Mouse (Mus musculus): ENCODE data around the gene Tubg1. TPM values are rescaled to one million over a fixed set of nuclear protein-coding genes. Genes with fewer than 3 reads are reported as not detected.

Tubg1 gene
- polyA plus RNA-seq, 1 experiment from 2014 or later: 91.0 TPM

DNA sequence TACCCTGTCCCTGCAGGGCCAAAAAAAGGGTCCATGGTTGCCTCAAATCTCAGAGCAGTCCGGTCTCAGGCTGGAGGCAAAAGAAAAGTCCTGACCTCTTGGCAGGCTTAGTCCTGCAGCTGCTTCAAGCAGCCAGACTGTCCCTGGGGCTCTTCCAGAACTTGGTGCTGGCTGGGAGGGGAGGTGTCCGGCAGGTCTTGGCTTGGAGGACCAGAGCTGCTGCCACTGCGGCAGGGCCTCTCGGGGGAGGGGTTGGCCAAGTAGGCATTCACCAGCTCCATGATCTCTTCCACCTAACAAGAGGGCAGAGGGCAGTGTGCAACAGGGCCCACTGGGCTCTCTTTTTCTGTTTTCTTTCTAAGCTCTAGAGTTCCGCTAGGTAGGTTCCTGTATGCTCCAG, 43.0 kb downstream of the Tubg1 start:
- Histone ChIP-seq H3K4me3 (replicated peaks) (no peak overlapping the region), H3K27me3 (peaks cover 82% of the 10 kb centered on the region), H3K4me2 (replicated peaks) (no peak overlapping the region), H3K27ac (no peak overlapping the region), H3K4me1 (replicated peaks) (peaks cover 11% of the 10 kb centered on the region), H3K9ac (replicated peaks) (no peak overlapping the region), H3K36me3 (peaks cover 45% of the 10 kb centered on the region), H3K9me3 (no peaks in the 10 kb centered on the region)
- no peak for ATAC-seq
- WGBS: 43% methylated on average over 5 of the region's 5 CpGs

DNA sequence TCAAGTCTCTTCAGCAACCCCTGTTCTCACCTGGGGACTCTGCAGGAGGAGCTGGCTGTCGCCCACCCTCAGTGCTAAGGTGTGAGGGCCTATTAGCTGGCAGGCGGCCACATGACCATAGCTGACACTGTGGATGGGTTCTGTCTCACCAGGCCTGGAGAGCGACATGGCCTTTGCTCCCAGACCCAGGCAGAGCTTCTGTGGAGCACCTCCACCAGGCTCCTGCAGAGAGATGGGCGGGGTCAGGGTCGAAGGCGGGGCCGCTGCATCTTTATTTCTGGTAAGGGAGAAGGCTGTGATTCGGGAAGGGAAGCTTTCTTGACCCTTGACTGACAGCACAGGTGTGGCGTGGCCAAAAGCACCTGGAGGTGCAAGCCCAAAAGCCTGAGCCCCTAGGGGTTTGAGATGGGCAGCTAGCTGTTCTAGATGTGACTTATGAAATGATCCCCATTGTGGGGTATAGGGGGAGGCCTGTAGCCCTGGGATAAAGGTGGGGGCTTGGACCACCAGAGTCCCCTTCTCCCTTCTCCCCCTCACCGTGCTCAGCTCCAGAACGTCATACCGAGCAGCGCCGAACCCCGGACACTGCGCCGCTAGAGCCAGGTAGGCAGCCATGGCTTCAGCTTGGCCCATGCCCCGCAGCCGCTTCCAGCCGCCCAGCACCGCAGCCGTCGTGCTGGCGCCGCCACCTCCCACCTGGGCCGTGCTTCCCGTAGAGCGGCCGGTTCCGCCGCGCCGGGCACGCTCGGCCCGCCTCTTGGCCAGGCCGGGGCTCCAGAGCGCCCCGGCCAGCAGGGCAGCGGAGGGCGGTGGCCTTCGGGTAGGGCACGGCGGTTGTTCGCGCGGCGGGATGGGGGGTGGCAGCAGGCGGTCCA, 44.0 kb downstream of the Tubg1 start:
- Histone ChIP-seq H3K27me3 (peaks cover 84% of the 10 kb centered on the region), H3K27ac (no peak overlapping the region), H3K9ac (replicated peaks) (peak overlapping the region; percentile 49; the same call in 1 of the 2 replicates), H3K4me1 (replicated peaks) (peaks cover 18% of the 10 kb centered on the region), H3K36me3 (peaks cover 46% of the 10 kb centered on the region), H3K4me3 (replicated peaks) (peak overlapping the region; percentile 30), H3K4me2 (replicated peaks) (peak overlapping the region; percentile 47), H3K9me3 (no peaks in the 10 kb centered on the region)
- 9% methylated on average over 49 of the region's 49 CpGs for WGBS
- peak; percentile 41; the same call in 1 of the 2 replicates for ATAC-seq

DNA sequence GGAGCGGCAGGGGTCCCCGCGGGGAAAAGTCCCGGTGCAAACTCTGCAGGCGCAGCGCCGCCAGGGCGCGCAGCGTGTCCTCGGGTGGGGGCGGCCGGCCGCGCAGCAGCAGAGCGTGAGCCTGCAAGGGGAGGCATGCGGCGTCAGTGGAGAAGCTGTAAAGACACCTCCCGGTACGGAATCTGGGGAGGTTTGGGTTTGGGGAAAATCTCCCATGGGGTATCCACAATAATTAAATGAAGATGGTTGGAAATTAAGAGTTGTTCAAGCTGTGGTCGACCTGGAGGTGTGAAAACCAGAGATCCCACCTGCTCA, 44.6 kb downstream of the Tubg1 start:
- Histone ChIP-seq H3K36me3 (peaks cover 46% of the 10 kb centered on the region), H3K27me3 (peaks cover 86% of the 10 kb centered on the region)
- WGBS: 7% methylated on average over 21 of the region's 21 CpGs

DNA sequence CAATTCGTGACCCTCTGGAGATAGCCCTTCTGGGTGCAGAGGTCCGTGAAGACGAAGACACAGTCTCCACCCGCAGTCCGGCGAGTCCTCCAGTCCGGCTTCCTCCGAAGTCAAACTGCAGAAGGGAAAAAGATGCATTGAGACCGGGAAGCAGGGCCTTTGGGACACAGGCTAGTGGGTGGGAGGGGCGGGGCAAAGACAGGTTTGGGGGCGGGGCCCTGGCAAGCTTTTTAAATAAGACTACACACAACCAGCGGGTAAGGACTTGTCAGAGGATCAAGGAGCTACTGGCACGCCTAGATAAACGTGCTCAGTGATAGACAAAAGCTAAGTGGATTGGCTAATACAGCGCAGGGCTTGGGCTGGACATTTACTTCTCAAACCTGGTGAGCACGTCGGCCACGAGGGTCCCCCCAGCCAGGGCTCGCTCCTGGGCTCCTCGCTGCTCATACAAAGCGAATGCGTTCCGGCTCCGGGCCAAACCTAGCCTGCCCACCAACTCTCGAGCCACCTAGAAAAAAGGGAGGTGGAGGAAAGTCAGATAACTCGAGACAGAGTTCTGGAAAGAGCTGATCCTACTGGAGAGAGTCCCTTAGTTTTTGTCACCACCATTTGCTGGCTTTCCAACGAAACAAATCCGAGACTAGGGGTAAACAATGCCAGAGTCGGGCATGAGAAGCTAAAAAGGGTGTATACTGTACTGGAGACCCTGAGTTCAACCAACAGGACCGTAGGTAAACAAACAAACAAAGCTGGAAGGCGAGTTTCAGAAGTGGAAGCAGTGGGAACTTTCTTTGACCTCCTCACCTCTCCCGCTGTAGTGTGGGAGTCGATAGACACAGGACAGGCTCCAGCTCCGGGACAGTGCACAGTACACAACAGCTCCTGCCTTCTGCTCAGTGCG, 45.2 kb downstream of the Tubg1 start:
- Histone ChIP-seq H3K4me1 (replicated peaks) (peaks cover 30% of the 10 kb centered on the region), H3K36me3 (peaks cover 46% of the 10 kb centered on the region), H3K4me2 (replicated peaks) (no peak overlapping the region), H3K4me3 (replicated peaks) (peak overlapping the region; percentile 30; the same call in 1 of the 2 replicates), H3K9me3 (no peaks in the 10 kb centered on the region), H3K9ac (replicated peaks) (no peak overlapping the region; the same call in 1 of the 2 replicates), H3K27ac (no peak overlapping the region), H3K27me3 (peaks cover 92% of the 10 kb centered on the region)
- 13% methylated on average over 35 of the region's 35 CpGs for WGBS
- no peak for ATAC-seq

More for the DNA sequence above, 44.6 kb downstream of the Tubg1 start:
- Histone ChIP-seq H3K9ac (replicated peaks) (peak overlapping the region; percentile 49; the same call in 1 of the 2 replicates), H3K4me3 (replicated peaks) (peak overlapping the region; percentile 30), H3K27ac (no peak overlapping the region), H3K9me3 (no peaks in the 10 kb centered on the region), H3K4me1 (replicated peaks) (peaks cover 24% of the 10 kb centered on the region), H3K4me2 (replicated peaks) (peak overlapping the region; percentile 47)
- ATAC-seq: no peak

DNA sequence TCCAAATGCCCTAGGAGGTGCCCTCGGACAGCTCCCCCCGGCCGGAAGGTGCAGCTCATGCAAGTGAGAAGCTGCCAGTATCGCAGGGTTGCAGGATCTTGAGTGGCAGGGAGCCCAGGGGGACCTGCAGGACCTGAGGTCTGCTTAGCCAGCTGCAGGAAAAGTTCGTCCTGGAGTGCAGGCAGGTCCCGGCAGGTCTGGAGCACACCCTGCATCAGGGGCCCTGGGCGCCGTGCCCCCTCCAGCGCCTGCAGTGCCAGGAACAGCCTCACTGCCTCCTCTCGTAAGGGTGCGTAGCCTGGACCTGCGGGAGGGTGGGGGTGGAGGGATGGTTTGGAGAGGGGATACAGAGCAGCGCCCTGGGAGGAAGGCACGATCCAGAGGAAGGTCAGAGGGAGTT, 46.6 kb downstream of the Tubg1 start:
- Histone ChIP-seq H3K36me3 (peaks cover 41% of the 10 kb centered on the region), H3K4me1 (replicated peaks) (peaks cover 38% of the 10 kb centered on the region), H3K4me2 (replicated peaks) (no peak overlapping the region), H3K27me3 (peaks cover 90% of the 10 kb centered on the region), H3K27ac (no peak overlapping the region), H3K9me3 (no peaks in the 10 kb centered on the region), H3K4me3 (replicated peaks) (no peak overlapping the region), H3K9ac (replicated peaks) (no peak overlapping the region)
- ATAC-seq: no peak
- WGBS: 44% methylated on average over 14 of the region's 14 CpGs

DNA sequence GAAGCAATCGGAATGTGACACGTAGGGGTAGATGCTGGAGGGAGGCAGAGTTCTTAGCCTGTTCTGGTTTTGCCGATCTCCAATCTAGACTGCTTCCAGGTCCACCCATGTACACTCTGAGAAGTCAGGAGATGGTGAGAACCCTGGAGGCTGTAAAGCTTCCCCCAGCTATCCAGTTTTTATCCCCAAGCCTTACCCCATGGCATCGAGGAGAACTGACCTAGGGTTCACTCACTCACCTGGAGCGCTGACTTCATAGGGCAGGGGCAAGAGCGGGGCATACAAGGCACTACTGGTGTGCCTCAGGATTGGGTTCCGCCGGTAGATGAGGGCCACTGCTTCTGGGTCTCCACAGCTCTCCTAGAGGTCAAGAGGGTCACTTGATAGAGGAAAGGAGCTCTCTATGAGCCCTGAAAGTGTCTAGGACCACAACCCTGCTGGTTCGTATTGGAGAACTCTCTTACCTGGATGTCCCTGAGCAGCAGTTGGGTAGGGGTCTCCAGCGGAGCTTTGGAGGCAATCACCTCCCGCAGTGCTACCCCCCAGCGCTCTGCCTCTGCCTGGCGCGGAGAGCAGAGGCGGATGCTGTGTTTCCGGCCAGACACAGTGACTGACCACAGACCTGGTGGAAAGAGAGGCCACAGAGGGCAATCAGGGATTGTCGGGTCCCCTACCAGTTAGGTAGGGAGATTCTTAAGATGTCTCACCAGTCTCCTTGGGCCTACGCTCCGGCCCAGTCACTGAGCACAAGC, 47.6 kb downstream of the Tubg1 start:
- no peak overlapping the region for H3K4me2 ChIP-seq (replicated peaks)
- H3K4me1 ChIP-seq (replicated peaks): peaks cover 47% of the 10 kb centered on the region
- ATAC-seq: no peak
- no peak overlapping the region for H3K9ac ChIP-seq (replicated peaks)
- 45% methylated on average over 19 of the region's 19 CpGs for WGBS
- H3K9me3 ChIP-seq: no peaks in the 10 kb centered on the region
- H3K27ac ChIP-seq: no peak overlapping the region
- H3K27me3 ChIP-seq: peaks cover 80% of the 10 kb centered on the region
- H3K36me3 ChIP-seq: peaks cover 32% of the 10 kb centered on the region
- H3K4me3 ChIP-seq (replicated peaks): no peak overlapping the region

DNA sequence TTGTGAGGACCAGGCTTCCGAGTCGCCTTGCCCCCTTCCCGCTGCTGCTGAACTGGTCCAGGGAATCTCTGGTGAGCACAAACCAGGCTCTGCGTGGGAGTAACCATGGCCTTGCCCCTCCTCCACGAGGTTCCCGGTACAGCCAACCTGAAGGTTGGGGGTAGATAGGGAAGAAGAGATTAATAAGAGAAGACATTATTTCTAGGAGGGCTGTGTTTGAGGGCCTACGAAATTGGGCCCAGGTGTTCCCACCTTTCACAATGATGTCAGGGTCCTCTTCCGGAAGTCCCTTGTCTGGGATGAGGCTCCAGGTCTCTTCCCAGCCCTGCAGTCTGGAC, 48.2 kb downstream of the Tubg1 start:
- 45% methylated on average over 8 of the region's 8 CpGs for WGBS
- no peak overlapping the region for H3K4me3 ChIP-seq (replicated peaks)
- no peak overlapping the region for H3K4me2 ChIP-seq (replicated peaks)
- no peak overlapping the region for H3K9ac ChIP-seq (replicated peaks)
- peaks cover 27% of the 10 kb centered on the region for H3K36me3 ChIP-seq
- no peak for ATAC-seq
- H3K27ac ChIP-seq: no peak overlapping the region
- peaks cover 76% of the 10 kb centered on the region for H3K27me3 ChIP-seq
- H3K9me3 ChIP-seq: no peaks in the 10 kb centered on the region
- peaks cover 51% of the 10 kb centered on the region for H3K4me1 ChIP-seq (replicated peaks)

DNA sequence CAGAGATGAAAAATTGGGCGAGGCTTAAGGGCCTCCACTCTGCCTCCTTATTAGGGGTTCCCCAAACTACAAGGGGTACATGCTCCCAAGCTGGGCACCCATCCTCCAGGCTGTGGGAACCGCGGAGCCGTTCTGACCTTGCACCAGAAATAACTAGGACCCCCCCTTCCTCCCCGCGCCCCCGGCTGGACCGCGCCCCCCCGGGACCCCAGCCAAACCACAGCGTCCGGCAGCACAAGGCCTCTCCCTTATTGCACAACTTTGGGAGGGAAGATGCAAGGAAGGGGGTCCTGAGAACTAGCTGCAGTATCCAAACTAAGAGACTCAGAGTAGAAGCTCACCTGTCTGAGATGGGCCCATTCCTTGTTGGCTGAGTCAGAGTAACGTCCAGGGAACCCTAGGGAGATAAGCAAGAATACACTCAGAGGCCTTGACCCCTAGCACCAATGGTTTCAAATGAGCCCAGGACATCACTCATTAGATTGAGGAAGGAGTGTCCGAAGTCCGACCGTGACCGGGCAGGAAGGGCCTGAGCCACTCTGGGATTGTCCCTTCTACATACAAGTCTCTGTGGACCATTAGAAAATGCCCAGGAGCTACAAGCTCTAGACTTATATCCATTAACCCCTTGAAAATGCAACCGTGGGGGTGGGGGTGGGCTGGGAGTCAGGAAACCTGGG, 48.7 kb downstream of the Tubg1 start:
- H3K27ac ChIP-seq: no peak overlapping the region
- no peak overlapping the region for H3K9ac ChIP-seq (replicated peaks)
- no peaks in the 10 kb centered on the region for H3K9me3 ChIP-seq
- no peak for ATAC-seq
- H3K27me3 ChIP-seq: peaks cover 76% of the 10 kb centered on the region
- H3K36me3 ChIP-seq: peaks cover 25% of the 10 kb centered on the region
- 61% methylated on average over 18 of the region's 18 CpGs for WGBS
- H3K4me3 ChIP-seq (replicated peaks): no peak overlapping the region
- peak overlapping the region; percentile 91; the same call in 1 of the 2 replicates for H3K4me2 ChIP-seq (replicated peaks)
- peaks cover 56% of the 10 kb centered on the region for H3K4me1 ChIP-seq (replicated peaks)

DNA sequence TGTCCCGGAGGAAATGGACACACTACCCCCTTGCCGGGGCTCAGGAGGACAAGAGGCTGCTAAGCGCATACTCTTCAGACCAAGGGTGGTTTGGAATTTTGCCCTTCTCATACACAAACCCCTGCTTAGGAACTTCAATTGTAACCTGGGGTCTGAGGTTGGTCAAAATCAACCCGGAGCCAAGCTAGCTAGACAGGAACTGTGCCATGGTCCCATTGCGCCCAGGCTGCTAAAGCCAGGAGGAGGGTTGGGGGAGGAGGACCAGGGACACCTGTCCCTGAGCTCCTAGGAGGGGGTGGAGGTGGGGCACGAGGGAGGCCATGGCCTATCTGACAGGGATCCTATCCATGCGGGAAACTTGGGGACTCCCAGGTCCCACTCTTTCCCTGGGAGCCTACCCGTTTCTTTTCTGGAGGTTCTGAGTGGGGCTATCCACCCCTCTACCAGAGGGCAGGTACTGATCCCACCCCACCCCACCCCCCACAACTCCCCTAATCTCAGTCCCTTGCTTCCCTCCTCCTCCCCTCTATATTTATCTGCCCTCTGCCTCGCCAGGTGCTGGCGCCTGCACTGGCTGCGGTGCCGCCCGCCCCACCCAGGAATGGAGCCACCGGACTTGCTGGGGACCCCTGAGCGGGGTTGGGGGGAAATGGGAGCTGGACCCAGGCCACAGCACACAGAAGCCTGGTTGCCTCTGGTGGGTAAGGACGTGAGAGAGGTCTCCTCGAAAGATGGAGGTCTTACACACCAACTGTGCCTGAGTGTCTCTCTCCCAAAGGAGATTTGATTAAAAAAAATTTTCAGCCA, 49.8 kb downstream of the Tubg1 start:
- Histone ChIP-seq H3K4me3 (replicated peaks) (peak overlapping the region; percentile 62), H3K27me3 (peaks cover 74% of the 10 kb centered on the region), H3K9ac (replicated peaks) (peak overlapping the region; percentile 79), H3K4me2 (replicated peaks) (peak overlapping the region; percentile 91), H3K4me1 (replicated peaks) (peaks cover 58% of the 10 kb centered on the region), H3K27ac (no peak overlapping the region), H3K9me3 (no peaks in the 10 kb centered on the region), H3K36me3 (peaks cover 16% of the 10 kb centered on the region)
- 13% methylated on average over 17 of the region's 17 CpGs for WGBS
- ATAC-seq: no peak

DNA sequence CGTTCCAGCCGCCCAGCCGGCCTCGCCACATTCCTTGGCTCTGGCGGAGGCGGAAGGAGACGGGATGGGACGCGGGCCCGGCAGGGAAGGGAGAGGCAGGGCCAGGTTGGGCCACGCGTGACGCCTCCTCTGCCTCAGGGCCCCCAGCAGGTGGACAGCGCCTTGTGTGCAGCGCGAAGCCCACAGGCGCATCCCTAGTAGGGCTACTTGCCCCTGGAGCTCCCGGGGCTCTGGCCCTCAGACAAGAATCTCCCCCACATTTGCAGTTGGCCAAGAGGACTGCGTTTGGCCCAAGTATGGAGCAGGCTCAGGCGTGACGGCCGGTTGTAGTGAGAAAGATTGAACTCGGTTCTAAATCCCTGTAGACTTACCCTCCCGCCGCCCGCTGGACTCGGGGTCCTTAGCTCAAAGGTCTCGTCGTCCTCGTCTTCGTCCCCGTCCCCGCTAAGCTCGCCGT, 50.6 kb downstream of the Tubg1 start, which contains the start of gene Cntnap1:
Gene Cntnap1 (plus strand): TSS at position 170 of the 457 bp plus-strand sequence.
- H3K4me1 ChIP-seq (replicated peaks): peaks cover 64% of the 10 kb centered on the region
- no peaks in the 10 kb centered on the region for H3K9me3 ChIP-seq
- H3K9ac ChIP-seq (replicated peaks): peak within 1 kb of the TSS; percentile 79
- peak within 1 kb of the TSS; percentile 91 for H3K4me2 ChIP-seq (replicated peaks)
- H3K27me3 ChIP-seq: peaks cover 74% of the 10 kb centered on the region
- no peak for ATAC-seq
- H3K4me3 ChIP-seq (replicated peaks): peak within 1 kb of the TSS; percentile 62
- H3K36me3 ChIP-seq: peaks cover 16% of the 10 kb centered on the region
- WGBS: under 1% methylated on average over 35 of the region's 35 CpGs
- peak within 1 kb of the TSS; percentile 76 for H3K27ac ChIP-seq

All from midbrain, embryonic 13.5 days (tissue).